Mouse (Mus musculus): ENCODE results near the gene Cnnm2. TPM values are rescaled to one million over a fixed set of nuclear protein-coding genes. Genes with fewer than 3 reads are reported as not detected.
"Not testable (repeated sequence)": the region's sequence is repeated elsewhere in the genome, so short reads cannot be mapped to it uniquely, and the experiment has no call there.

Gene Cnnm2
- polyA plus RNA-seq, 1 experiment = not detected

DNA sequence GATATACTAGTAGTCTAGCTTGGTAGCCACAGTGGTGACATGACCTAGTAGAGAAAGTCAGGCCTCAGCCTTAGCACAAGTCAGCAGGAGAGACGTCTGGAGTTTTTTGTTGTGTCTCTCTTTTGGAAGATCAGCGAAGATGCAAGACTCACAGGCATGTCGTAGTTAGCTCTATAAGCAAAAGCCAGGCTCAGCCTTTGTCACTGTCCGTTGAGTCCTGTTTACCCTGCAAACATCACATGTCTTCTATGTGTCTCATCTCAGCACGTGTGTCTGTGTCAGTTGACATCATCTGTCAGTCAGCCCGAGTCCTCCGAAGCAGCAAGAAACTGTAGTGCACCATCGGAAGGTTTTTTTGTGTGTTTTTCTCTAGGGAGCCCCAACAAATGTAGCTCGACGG lies 30.0 kb upstream of the Cnnm2 start:
- Histone ChIP-seq H3K27ac (ENCODE audit: insufficient read depth, low read depth, low read length) (no peak overlapping the region), H3K4me1 (ENCODE audit: control insufficient read depth, insufficient read depth, low read length) (no peaks in the 10 kb centered on the region), H3K4me3 (ENCODE audit: insufficient read depth, low read depth, low read length) (no peak overlapping the region)
- WGBS = 93% methylated on average over 10 of the region's 10 CpGs
- TF ChIP-seq POLR2A (IDR thresholded peaks at IDR 0.05; ENCODE audit: insufficient read depth, low read depth, low read length) = no peak
- TF ChIP-seq CTCF (IDR thresholded peaks at IDR 0.05; ENCODE audit: insufficient read depth, low read depth, low read length) = no peak

DNA sequence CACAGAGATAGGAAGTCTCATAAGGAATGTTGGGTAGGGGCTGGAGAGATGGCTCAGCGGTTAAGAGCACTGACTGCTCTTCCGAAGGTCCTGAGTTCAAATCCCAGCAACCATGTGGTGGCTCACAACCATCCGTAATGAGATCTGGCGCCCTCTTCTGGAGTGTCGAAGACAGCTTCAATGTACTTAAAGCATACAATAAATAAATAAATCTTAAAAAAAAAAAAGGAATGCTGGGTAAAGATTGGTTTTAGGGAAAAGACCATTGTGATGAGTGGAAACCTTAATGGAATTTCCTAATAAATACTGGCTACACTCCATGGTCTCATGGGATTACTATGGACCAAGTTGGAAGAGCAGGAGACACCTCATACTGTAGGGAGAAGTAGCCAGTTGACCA lies 28.7 kb upstream of the Cnnm2 start:
- 97% methylated on average over 5 of the region's 5 CpGs for WGBS
- H3K4me1 ChIP-seq (ENCODE audit: control insufficient read depth, insufficient read depth, low read length); H3K4me3 ChIP-seq (ENCODE audit: insufficient read depth, low read depth, low read length); H3K27ac ChIP-seq (ENCODE audit: insufficient read depth, low read depth, low read length): not testable (repeated sequence)

DNA sequence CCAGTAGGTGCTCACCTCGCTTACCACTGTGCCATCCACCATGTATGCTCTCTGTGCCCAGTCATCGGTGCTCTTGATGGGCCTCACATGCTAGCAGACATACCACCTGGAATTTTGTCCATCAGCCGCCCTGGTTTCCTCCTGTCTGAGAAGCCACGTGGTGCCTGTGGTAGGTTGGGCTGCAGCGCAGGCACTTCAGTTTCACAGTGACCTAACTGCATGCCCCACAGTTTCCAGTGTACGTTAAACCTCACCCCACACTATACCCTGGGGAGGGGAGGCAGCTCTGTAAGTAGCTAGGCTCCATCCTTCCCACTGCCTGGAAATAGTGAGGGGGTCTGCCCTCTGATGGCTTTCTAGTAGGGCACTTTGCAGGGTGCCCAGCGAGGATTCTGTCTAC lies 27.8 kb upstream of the Cnnm2 start:
- Histone ChIP-seq H3K27ac (ENCODE audit: insufficient read depth, low read depth, low read length) (no peak overlapping the region), H3K4me1 (ENCODE audit: control insufficient read depth, insufficient read depth, low read length) (no peaks in the 10 kb centered on the region), H3K4me3 (ENCODE audit: insufficient read depth, low read depth, low read length) (no peak overlapping the region)
- WGBS = 95% methylated on average over 7 of the region's 7 CpGs
- TF ChIP-seq CTCF (IDR thresholded peaks at IDR 0.05; ENCODE audit: insufficient read depth, low read depth, low read length) = no peak
- TF ChIP-seq POLR2A (IDR thresholded peaks at IDR 0.05; ENCODE audit: insufficient read depth, low read depth, low read length) = no peak

DNA sequence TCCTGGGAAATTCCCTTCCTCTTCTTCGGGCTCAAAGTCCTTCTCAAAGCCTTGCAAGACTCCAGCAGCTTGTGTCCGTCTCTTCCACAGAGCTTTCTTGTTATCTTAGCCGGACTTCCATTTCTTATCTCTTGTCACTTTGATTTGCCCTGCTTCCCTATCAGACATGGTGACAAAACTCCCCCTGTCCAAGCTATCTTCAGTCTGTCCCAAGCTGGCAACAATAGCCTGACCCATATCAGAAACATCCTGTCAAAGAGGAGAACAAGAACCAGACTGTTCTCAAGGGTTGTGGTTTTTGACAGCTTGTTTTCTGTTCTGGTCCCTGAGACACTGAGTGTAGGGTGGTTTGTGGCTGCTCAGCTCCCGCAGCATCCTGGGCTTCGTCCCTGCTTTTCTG lies 26.2 kb upstream of the Cnnm2 start:
- Histone ChIP-seq H3K27ac (ENCODE audit: insufficient read depth, low read depth, low read length) (no peak overlapping the region), H3K4me1 (ENCODE audit: control insufficient read depth, insufficient read depth, low read length) (no peaks in the 10 kb centered on the region), H3K4me3 (ENCODE audit: insufficient read depth, low read depth, low read length) (no peak overlapping the region)
- 65% methylated on average over 5 of the region's 5 CpGs for WGBS
- TF ChIP-seq CTCF (IDR thresholded peaks at IDR 0.05; ENCODE audit: insufficient read depth, low read depth, low read length) = no peak
- TF ChIP-seq POLR2A (IDR thresholded peaks at IDR 0.05; ENCODE audit: insufficient read depth, low read depth, low read length) = no peak

DNA sequence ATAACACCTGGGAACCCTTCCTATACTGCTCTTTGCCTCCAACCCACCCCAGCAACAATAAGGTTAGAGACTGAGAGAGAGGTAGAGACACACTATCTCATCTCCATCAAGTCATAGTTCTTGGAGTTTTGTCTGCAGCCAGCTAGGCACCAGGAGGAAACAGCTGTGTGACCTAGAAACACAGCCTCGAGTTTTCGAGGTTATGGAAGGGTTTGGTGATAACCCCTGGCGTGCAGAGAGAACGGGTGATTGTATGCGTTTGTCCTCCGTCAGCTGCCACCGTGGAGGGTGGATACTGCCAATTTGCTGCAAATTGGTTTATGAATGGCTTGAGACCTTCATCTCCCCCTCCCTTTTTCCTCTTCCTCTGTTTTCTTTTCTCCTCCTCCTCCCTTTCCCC lies 24.3 kb upstream of the Cnnm2 start:
- no peak for TF ChIP-seq CTCF (IDR thresholded peaks at IDR 0.05; ENCODE audit: insufficient read depth, low read depth, low read length)
- TF ChIP-seq POLR2A (IDR thresholded peaks at IDR 0.05; ENCODE audit: insufficient read depth, low read depth, low read length) = no peak
- H3K4me1 ChIP-seq (ENCODE audit: control insufficient read depth, insufficient read depth, low read length) = 0 out of 2 replicates have a peak, but pooled peaks cover 2% of the 10 kb centered on the region
- WGBS = 58% methylated on average over 7 of the region's 7 CpGs
- no peak overlapping the region for H3K27ac ChIP-seq (ENCODE audit: insufficient read depth, low read depth, low read length)
- no peak overlapping the region for H3K4me3 ChIP-seq (ENCODE audit: insufficient read depth, low read depth, low read length)

DNA sequence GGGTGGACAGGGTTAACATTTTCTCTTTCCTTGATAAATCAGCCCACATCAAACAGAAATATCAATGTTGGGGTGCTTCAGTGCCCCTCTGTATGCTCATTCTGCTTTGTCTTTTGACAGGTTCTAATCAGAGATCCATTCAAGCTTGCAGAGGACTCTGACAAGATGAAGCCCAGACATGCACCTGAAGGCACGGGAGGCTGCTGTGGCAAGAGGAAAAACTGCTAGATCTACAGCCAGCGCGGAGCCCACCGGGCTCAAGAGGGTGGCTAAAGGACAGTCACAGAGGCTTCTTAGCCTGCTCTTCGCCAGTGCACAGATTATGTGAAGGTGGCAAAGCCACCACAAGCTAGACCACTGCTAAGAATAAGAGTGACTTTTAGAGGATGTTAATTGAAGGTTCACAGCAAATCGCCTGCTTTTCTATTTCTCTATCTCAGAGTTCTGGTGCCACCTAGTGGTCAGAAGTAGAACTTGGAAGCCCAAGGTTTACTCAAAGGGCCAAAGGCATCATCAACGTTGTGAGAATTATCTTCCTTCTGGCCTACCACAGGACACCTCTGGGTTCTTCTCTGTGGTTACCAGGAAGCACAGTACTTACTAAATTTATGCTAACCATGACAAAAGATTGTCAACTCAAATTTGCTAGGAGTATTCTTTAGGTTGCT lies 20.9 kb upstream of the Cnnm2 start:
- Histone ChIP-seq H3K27ac (ENCODE audit: insufficient read depth, low read depth, low read length) (no peak overlapping the region), H3K4me3 (ENCODE audit: insufficient read depth, low read depth, low read length) (no peak overlapping the region), H3K4me1 (ENCODE audit: control insufficient read depth, insufficient read depth, low read length) (0 out of 2 replicates have a peak, but pooled peaks cover 2% of the 10 kb centered on the region)
- WGBS = 49% methylated on average over 7 of the region's 7 CpGs
- TF ChIP-seq POLR2A (IDR thresholded peaks at IDR 0.05; ENCODE audit: insufficient read depth, low read depth, low read length) (no peak), CTCF (IDR thresholded peaks at IDR 0.05; ENCODE audit: insufficient read depth, low read depth, low read length) (no peak)

DNA sequence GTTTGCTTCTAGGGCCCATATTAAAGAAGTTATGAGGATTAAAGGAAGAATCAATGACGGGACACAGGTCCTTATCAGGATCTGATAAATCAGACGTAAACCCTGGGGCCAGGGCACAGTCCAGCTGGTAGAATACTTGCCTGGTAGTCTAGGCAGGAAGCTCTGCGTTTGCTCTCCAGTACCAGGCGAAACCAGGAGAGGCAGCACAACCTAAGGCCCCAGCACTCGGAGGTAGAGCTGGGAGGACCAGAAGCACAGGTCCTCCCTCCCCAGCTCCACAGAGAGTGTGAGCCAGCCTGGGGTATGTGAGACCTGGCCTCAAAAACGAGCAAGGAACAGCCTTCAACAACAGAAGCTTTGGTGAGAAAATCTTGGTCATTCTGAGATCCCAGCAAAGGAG lies 19.8 kb upstream of the Cnnm2 start:
- TF ChIP-seq POLR2A (IDR thresholded peaks at IDR 0.05; ENCODE audit: insufficient read depth, low read depth, low read length) (no peak), CTCF (IDR thresholded peaks at IDR 0.05; ENCODE audit: insufficient read depth, low read depth, low read length) (no peak)
- Histone ChIP-seq H3K4me3 (ENCODE audit: insufficient read depth, low read depth, low read length) (no peak overlapping the region), H3K4me1 (ENCODE audit: control insufficient read depth, insufficient read depth, low read length) (0 out of 2 replicates have a peak, but pooled peaks cover 2% of the 10 kb centered on the region), H3K27ac (ENCODE audit: insufficient read depth, low read depth, low read length) (no peak overlapping the region)
- 59% methylated on average over 6 of the region's 6 CpGs for WGBS

DNA sequence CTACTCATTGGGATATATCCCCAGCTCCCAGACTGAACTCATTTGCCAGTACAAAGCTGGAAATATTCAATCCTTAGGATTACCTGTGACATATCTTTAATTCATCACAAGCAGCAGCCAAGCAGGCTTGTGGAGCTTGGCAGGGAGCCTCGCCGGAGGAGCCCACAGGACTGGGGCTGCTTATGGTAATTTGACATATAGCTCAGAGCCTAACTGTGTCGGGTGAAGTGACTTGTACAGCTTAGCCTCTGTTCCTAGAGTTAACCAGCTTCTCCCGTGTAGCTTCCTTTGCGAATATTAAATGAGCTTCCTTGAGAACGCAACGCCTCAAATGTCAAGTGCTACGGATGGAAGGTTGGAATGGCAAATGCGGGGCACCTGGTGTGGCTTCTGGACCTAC lies 16.7 kb upstream of the Cnnm2 start:
- Histone ChIP-seq H3K27ac (ENCODE audit: insufficient read depth, low read depth, low read length) (no peak overlapping the region), H3K4me1 (ENCODE audit: control insufficient read depth, insufficient read depth, low read length) (0 out of 2 replicates have a peak, but pooled peaks cover 2% of the 10 kb centered on the region), H3K4me3 (ENCODE audit: insufficient read depth, low read depth, low read length) (no peak overlapping the region)
- no peak for TF ChIP-seq CTCF (IDR thresholded peaks at IDR 0.05; ENCODE audit: insufficient read depth, low read depth, low read length)
- no peak for TF ChIP-seq POLR2A (IDR thresholded peaks at IDR 0.05; ENCODE audit: insufficient read depth, low read depth, low read length)
- 76% methylated on average over 9 of the region's 9 CpGs for WGBS

DNA sequence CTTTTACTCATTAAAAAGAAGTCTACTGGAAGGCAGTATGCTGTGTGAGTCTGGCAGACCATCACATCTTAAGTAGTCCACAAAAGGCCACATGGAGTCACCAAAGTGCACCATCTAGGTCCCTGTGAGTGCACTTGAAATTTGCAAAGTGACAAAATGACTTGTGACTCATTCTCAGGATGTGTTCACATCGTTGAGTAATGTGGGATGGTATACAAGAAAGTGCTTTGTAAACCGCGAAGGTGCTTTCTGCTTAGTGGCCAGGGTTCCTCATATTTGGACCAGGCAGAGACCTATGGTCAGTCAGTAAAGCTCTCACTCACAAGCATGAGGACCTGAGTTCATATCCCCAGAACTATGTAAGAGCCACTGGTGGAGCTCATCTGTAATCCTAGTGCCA lies 13.6 kb upstream of the Cnnm2 start:
- WGBS = 81% methylated on average over 3 of the region's 3 CpGs
- no peak overlapping the region for H3K4me3 ChIP-seq (ENCODE audit: insufficient read depth, low read depth, low read length)
- H3K4me1 ChIP-seq (ENCODE audit: control insufficient read depth, insufficient read depth, low read length) = no peaks in the 10 kb centered on the region
- TF ChIP-seq CTCF (IDR thresholded peaks at IDR 0.05; ENCODE audit: insufficient read depth, low read depth, low read length) (no peak), POLR2A (IDR thresholded peaks at IDR 0.05; ENCODE audit: insufficient read depth, low read depth, low read length) (no peak)
- H3K27ac ChIP-seq (ENCODE audit: insufficient read depth, low read depth, low read length) = no peak overlapping the region

DNA sequence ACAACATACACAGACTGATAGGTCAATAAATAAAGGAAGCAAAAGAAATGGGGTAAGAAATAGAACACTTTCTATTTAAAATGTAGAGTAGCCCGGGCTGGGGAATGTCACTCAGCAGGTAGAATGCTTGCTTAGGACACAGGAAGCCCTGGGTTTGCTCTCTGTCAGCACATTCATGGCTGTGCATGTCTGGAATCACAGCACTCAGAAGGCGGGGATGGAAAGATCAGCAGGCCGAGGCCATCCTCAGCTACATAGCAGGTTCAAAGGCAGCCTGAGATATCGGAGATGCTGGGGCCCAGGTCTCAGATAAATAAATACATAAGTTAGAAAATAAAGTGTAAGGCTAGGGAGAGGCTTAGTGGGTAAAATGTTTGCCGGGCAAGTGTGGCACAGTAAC lies 9.2 kb upstream of the Cnnm2 start:
- Histone ChIP-seq H3K4me3 (ENCODE audit: insufficient read depth, low read depth, low read length) (no peak overlapping the region), H3K4me1 (ENCODE audit: control insufficient read depth, insufficient read depth, low read length) (no peaks in the 10 kb centered on the region), H3K27ac (ENCODE audit: insufficient read depth, low read depth, low read length) (no peak overlapping the region)
- TF ChIP-seq POLR2A (IDR thresholded peaks at IDR 0.05; ENCODE audit: insufficient read depth, low read depth, low read length) (no peak), CTCF (IDR thresholded peaks at IDR 0.05; ENCODE audit: insufficient read depth, low read depth, low read length) (no peak)
- 89% methylated on average over 5 of the region's 5 CpGs for WGBS

Data from olfactory bulb, adult 2 months (tissue).